Mouse (Mus musculus) lung, embryonic 16.5 days (tissue): ENCODE measurements around the gene Zfp870. TPM values are rescaled to one million over a fixed set of nuclear protein-coding genes. Genes with fewer than 3 reads are reported as not detected.

ENCODE experiments used
- ATAC-seq: fragments of 200-750 bp; cut with Nextera tagmentation; 2 replicates; pipeline ENCODE4 v1.8.0; 2017; ENCODE audit warnings: low read depth, mild to moderate bottlenecking, moderate library complexity
- H3K27ac ChIP-seq: fragments of 300-500 bp; sonication (generic); 2 replicates; pipeline ENCODE4 v1.5.1; 2014; ENCODE audit warnings: mild to moderate bottlenecking, control low read depth, low read length
- H3K27me3 ChIP-seq: fragments of 300-500 bp; sonication (generic); 2 replicates; pipeline ENCODE4 v1.6.1; 2014; ENCODE audit warnings: low read depth, low read length, mixed read lengths; ENCODE audit not compliant: control insufficient read depth, insufficient read depth
- H3K36me3 ChIP-seq: fragments of 300-500 bp; sonication (generic); 2 replicates; pipeline ENCODE4 v1.6.1; 2014; ENCODE audit warnings: low read length; ENCODE audit not compliant: control insufficient read depth, insufficient read depth
- H3K4me1 ChIP-seq: fragments of 300-500 bp; sonication (generic); replicated peaks from 2 replicates; pipeline ENCODE4 v1.6.1; 2014; ENCODE audit warnings: low read length, mixed read lengths; ENCODE audit not compliant: control insufficient read depth, insufficient read depth
- H3K4me2 ChIP-seq: fragments of 300-500 bp; sonication (generic); 2 replicates; pipeline ENCODE4 v1.6.1; 2014; ENCODE audit warnings: low read depth, low read length, control low read depth
- H3K4me3 ChIP-seq: fragments of 300-500 bp; sonication (generic); 2 replicates; pipeline ENCODE4 v1.5.1; 2014; ENCODE audit warnings: mild to moderate bottlenecking, low read length, control low read depth
- H3K9ac ChIP-seq: fragments of 300-500 bp; sonication (generic); 2 replicates; pipeline ENCODE4 v1.6.1; 2014; ENCODE audit warnings: low read length, control low read depth
- H3K9me3 ChIP-seq: fragments of 300-500 bp; sonication (generic); 2 replicates; pipeline ENCODE4 v1.6.1; 2016; ENCODE audit warnings: low read length; ENCODE audit not compliant: control insufficient read depth
- WGBS: fragments of 180-500 bp; shearing (Covaris S2); extraction: QIAGEN DNeasy Blood & Tissue Kit; methylation state at CpG from one replicate; pipeline ENCODE4 v1.1.7; 2014; 5-methylcytosine and 5-hydroxymethylcytosine counted together
- polyA plus RNA-seq: library from polyadenylated mRNA; unstranded; fragments of >200 nt; fragmentation: Nextera tagmentation; extraction: Ambion mirVana; gene quantifications from 2 replicates; pipeline ENCODE4 v1.2.1, GENCODE M21; 2015

Gene Zfp870
- polyA plus RNA-seq, 1 experiment from 2014 or later, result 10.4 TPM

DNA sequence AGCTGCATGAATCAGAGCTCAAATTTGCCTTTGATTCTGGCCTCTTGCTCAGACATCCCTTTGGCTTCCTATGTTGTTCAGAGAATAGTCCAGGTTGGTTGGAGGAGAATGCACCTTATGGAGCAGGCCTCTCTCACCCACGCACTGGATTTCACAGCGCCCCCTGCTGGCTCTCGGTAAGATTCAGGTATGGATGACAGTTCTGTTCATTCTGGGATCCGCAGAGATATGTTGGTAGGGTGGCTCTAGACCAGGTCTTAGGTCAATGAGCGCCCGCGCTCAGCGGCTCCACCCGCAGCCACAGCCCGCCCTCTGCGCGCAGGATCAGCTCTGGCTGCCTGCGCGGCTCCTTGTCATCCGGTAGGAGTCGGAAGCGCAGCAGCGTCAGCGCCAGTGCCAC is 13.8 kb upstream of the Zfp870 start:
- no peak overlapping the region for H3K27ac ChIP-seq
- 11% methylated on average over 19 of the region's 19 CpGs for WGBS
- peak overlapping the region; percentile 41; the same call in 1 of the 2 replicates for H3K4me2 ChIP-seq
- H3K27me3 ChIP-seq, result no peaks in the 10 kb centered on the region
- H3K9me3 ChIP-seq, result no peaks in the 10 kb centered on the region
- no peak overlapping the region for H3K4me3 ChIP-seq
- no peaks in the 10 kb centered on the region for H3K4me1 ChIP-seq
- no peak overlapping the region for H3K9ac ChIP-seq
- H3K36me3 ChIP-seq, result no peaks in the 10 kb centered on the region
- no peak for ATAC-seq

DNA sequence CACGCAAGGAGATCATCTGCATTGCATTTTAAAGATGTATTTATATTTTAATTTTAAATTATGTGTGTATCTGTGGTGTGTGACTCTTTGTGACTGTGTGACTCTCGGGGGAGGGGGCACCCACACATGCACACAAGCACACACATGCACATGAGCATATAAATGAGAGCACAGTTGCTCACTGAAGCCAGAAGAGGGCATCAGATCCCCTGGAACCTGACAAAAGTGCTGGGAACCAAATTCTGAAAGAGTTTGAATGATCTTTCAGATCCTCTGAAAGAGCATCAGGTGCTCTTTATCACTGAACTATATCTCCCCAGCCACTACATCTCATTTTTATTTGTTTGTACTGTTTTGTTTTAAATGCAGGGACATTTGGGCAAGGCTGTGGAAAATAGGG is 13.0 kb upstream of the Zfp870 start:
- Histone ChIP-seq H3K9me3 (no peaks in the 10 kb centered on the region), H3K9ac (no peak overlapping the region), H3K27ac (no peak overlapping the region), H3K4me3 (no peak overlapping the region), H3K4me2 (no peak overlapping the region), H3K4me1 (no peaks in the 10 kb centered on the region), H3K36me3 (no peaks in the 10 kb centered on the region), H3K27me3 (no peaks in the 10 kb centered on the region)
- WGBS, result 54% methylated on average over 2 of the region's 2 CpGs
- ATAC-seq, result no peak

DNA sequence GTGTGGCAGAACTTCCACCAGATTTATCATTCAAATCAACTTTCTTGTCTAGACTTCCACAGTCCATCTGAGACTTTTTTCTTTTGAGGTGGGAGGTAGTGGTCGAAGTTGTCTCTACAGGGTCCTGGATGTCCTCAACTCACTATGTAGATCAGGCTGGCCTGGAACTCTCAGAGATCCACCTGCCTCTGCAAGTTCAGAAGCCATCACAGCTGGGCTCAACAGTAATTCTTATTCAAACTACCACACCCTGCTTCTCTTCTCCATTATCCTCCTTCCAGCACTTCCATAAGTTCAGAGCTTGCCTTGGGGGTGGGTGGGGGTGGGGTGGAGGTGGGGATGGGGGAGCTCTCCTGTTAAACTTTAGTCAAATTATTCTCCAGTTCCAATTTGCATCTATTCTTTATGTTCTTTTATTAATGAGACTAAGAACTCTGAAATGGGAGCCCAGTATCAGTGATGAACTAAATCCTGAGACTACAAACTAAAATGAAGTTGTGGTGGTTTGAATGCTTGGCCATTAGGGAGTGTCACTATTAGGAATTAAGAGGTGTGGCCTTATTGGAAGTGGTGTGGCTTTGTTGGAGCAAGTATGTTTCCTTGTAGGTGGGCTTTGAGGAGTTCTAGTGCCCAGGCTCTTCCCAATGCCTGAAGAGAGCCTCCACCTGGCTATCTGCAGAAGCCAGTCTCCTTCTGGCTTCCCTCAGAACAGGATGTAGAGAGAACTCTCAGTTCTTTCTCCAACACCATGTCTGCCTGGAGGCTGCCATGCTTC is 10.5 kb upstream of the Zfp870 start:
- ATAC-seq, result no peak
- Histone ChIP-seq H3K36me3 (no peaks in the 10 kb centered on the region), H3K4me1 (no peaks in the 10 kb centered on the region), H3K27ac (no peak overlapping the region), H3K9me3 (no peaks in the 10 kb centered on the region), H3K27me3 (no peaks in the 10 kb centered on the region), H3K4me3 (no peak overlapping the region), H3K9ac (no peak overlapping the region), H3K4me2 (no peak overlapping the region)
- WGBS, result 56% methylated on average over 1 of the region's 1 CpGs

DNA sequence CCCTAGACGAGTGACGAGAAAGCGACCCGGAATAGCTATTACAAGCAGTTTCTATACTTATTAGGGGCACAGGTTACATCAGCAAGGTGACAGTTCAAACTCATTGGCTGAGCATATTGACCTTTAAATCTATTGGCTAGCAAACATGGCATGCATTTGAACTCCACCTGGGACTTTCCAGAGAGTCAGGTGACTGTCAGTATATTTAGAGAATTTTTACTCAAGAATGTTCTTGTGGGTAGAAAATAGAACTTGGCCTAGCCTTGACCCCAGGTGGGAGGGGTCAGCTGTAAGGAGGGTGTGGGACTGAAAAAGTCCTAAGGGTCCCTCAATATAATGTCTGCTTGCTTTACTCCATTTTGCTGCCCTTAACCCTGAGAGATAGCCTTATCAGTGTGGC is 4.0 kb upstream of the Zfp870 start:
- H3K4me1 ChIP-seq, result peaks cover 2% of the 10 kb centered on the region
- ATAC-seq, result no peak
- H3K36me3 ChIP-seq, result no peaks in the 10 kb centered on the region
- no peak overlapping the region for H3K4me3 ChIP-seq
- no peaks in the 10 kb centered on the region for H3K9me3 ChIP-seq
- no peak overlapping the region for H3K4me2 ChIP-seq
- no peaks in the 10 kb centered on the region for H3K27me3 ChIP-seq
- WGBS, result 89% methylated on average over 4 of the region's 4 CpGs
- H3K27ac ChIP-seq, result no peak overlapping the region
- H3K9ac ChIP-seq, result no peak overlapping the region

- 81% methylated on average over 3 of the region's 3 CpGs for WGBS
- no peak overlapping the region for H3K27ac ChIP-seq
- no peak overlapping the region for H3K4me3 ChIP-seq
- peaks cover 7% of the 10 kb centered on the region for H3K4me1 ChIP-seq
- H3K4me2 ChIP-seq, result no peak overlapping the region
- no peak overlapping the region for H3K9ac ChIP-seq
- H3K27me3 ChIP-seq, result no peaks in the 10 kb centered on the region
- H3K9me3 ChIP-seq, result no peaks in the 10 kb centered on the region
- ATAC-seq, result no peak
- H3K36me3 ChIP-seq, result no peaks in the 10 kb centered on the region
Measured at GRCm38 (mm10) chr17:32893901-32894300, 2.5 kb upstream of the Zfp870 start.

DNA sequence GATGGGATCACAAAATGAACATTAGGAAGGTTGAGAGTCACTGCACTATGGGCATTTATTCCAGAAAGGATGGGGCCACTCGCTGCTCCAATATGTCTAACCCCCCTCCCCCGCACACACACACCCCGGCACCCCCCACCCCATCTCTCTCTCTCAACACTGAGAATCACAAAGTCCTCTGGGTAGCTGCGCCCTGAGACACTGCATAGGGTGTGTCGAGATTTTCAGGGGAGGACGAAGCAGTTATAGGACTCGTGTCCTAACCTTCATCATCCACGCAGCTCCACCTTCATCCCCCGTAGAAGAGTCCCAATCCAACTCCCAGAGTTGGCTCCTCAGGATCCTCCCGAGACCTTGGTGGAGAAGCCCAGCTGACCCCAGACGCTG is 597 bp downstream of the Zfp870 start:
- H3K36me3 ChIP-seq, result no peaks in the 10 kb centered on the region
- peak overlapping the region; percentile 81 for H3K27ac ChIP-seq
- peak; percentile 41 for ATAC-seq
- H3K4me2 ChIP-seq, result peak overlapping the region; percentile 76
- H3K4me3 ChIP-seq, result peak overlapping the region; percentile 73
- H3K4me1 ChIP-seq, result peaks cover 7% of the 10 kb centered on the region
- under 1% methylated on average over 11 of the region's 11 CpGs for WGBS
- H3K27me3 ChIP-seq, result no peaks in the 10 kb centered on the region
- H3K9ac ChIP-seq, result peak overlapping the region; percentile 83
- no peaks in the 10 kb centered on the region for H3K9me3 ChIP-seq

- Histone ChIP-seq H3K4me2 (no peak overlapping the region), H3K36me3 (0 out of 2 replicates have a peak, but pooled peaks cover 4% of the 10 kb centered on the region), H3K9me3 (no peaks in the 10 kb centered on the region), H3K27ac (no peak overlapping the region), H3K9ac (no peak overlapping the region), H3K4me1 (peaks cover 7% of the 10 kb centered on the region), H3K4me3 (no peak overlapping the region), H3K27me3 (no peaks in the 10 kb centered on the region)
- no peak for ATAC-seq
- WGBS, result 89% methylated on average over 6 of the region's 6 CpGs
Measured at GRCm38 (mm10) chr17:32889611-32890010, 1.8 kb downstream of the Zfp870 start.

DNA sequence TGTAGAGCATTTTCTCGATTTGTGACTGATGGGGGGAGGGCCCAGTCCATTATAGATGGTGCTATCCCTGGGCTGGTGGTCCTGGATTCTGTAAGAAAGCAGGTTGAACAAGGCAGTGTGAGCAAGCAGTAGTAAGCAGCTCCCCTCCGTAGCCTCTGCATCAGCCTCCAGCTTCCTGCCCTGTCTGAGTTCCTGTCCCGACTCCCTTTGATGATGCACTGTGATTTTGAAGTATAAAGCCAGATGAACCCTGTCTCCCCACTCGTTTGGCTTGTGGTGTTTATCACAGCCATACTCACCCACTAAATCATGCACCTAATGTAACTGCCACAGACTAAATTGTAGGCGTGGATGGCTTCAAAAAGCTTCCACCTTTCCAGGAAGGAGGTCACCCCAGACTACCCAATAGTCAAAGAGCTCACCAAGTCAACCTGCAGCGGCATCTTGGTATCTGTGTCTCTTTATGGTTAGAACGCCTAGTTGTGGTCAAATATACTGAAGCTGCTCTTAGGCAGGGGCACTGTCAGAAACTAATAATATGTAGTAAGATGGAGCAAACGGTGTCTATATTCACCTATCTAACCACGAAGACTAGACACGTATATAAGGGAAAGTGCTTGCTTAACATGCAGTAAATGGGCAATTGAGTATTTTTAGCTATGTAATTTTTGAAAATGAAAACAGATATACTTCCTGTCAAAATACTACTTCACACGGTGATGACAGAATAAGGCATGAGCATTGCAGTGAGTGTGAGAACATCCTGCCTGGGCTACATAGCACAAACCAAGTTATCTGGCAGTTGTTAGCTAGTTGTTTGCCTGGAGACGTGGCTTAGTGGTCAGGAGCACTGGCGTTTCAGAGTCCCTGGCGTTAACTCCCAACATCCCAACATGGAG is 10.9 kb downstream of the Zfp870 start:
- no peak overlapping the region for H3K9ac ChIP-seq
- no peak overlapping the region for H3K27ac ChIP-seq
- no peaks in the 10 kb centered on the region for H3K27me3 ChIP-seq
- H3K4me3 ChIP-seq, result no peak overlapping the region
- WGBS, result 86% methylated on average over 14 of the region's 14 CpGs
- peaks cover 8% of the 10 kb centered on the region; the same call in 1 of the 2 replicates for H3K4me1 ChIP-seq
- peaks cover 21% of the 10 kb centered on the region for H3K36me3 ChIP-seq
- ATAC-seq, result no peak
- no peak overlapping the region for H3K4me2 ChIP-seq
- H3K9me3 ChIP-seq, result no peaks in the 10 kb centered on the region

DNA sequence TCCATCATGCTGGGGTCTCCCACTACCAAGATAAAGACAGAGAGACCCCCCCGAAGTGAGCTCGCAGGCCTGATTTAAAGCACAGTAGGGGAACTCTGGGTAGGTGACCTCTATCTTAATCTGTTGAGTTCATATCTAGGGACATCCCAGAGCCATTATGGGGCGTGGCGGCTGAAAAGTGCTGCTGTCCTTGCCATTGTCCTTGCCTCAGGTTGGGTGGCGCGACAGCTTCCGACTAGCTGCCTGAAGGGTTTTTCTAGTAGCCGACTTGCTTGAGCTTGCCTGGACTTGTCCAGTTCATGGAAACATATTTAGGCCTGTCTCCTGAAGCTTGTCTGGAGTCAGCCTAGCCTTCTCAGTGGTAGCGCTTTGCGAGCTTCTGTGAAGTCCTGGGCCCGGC is 12.7 kb downstream of the Zfp870 start:
- Histone ChIP-seq H3K9ac (no peak overlapping the region), H3K4me2 (no peak overlapping the region), H3K4me1 (peaks cover 8% of the 10 kb centered on the region; the same call in 1 of the 2 replicates), H3K27me3 (no peaks in the 10 kb centered on the region), H3K36me3 (peaks cover 16% of the 10 kb centered on the region), H3K27ac (no peak overlapping the region), H3K4me3 (no peak overlapping the region), H3K9me3 (no peaks in the 10 kb centered on the region)
- 88% methylated on average over 11 of the region's 11 CpGs for WGBS
- no peak for ATAC-seq
